Mouse (Mus musculus): ENCODE data around the gene Cd320. TPM values are rescaled to one million over a fixed set of nuclear protein-coding genes. Genes with fewer than 3 reads are reported as not detected.
A peak's percentile ranks its signal among the peaks of the same experiment; 100 is the strongest.

Gene Cd320
- total and polyA plus RNA-seq, 3 experiments = 45.6 to 48.5 TPM; not detected in 1

GRCm38 (mm10) chr17:33826850-33827249 is 16.0 kb upstream of the Cd320 start:
- Histone ChIP-seq H3K79me2 (ENCODE audit: control insufficient read depth, insufficient read depth, low read length, poor library complexity) (peaks cover 42% of the 10 kb centered on the region), H3K27ac (ENCODE audit: control insufficient read depth, low read depth, low read length) (no peak overlapping the region), H3K9me3 (replicated peaks; ENCODE audit: insufficient read depth, low read length) (no peaks in the 10 kb centered on the region), H3K4me1 (ENCODE audit: control insufficient read depth in 1 of 2, insufficient read depth in 2 of 2, low read length in 2 of 2) (peaks cover 0 to 11% of the 10 kb centered on the region in 2 experiments; a peak in 2 of 4 replicates), H3K36me3 (ENCODE audit: control insufficient read depth in 1 of 2, insufficient read depth in 2 of 2, low read length in 2 of 2) (peaks cover 23 to 27% of the 10 kb centered on the region in 2 experiments), H3K9ac (ENCODE audit: control insufficient read depth, low read depth, low read length, poor library complexity, severe bottlenecking) (no peak overlapping the region), H3K4me3 (ENCODE audit: control insufficient read depth in 1 of 2, insufficient read depth in 1 of 2, low read depth in 2 of 2, low read length in 2 of 2) (no peak overlapping the region), H3K27me3 (ENCODE audit: control insufficient read depth in 1 of 2, insufficient read depth in 2 of 2, low read length in 2 of 2) (no peaks in the 10 kb centered on the region)
- DNase-seq (ENCODE audit: low read depth, low spot score) = peak; percentile 85
- TF ChIP-seq RAD21 (IDR thresholded peaks at IDR 0.05; ENCODE audit: low read depth, low read length) (peak; percentile 75), GABPA (IDR thresholded peaks at IDR 0.05; ENCODE audit: low read depth, low read length) (no peak), SIN3A (IDR thresholded peaks at IDR 0.05; ENCODE audit: low read length) (peak; percentile 19; the same call in 1 of the 2 replicates), GATA1 (IDR thresholded peaks at IDR 0.05; ENCODE audit: low read depth, low read length) (0 out of 2 replicates have a peak, but pooled peaks have one; percentile 2), POLR2A (IDR thresholded peaks at IDR 0.05; ENCODE audit: control insufficient read depth in 1 of 2, insufficient read depth in 1 of 2, low read depth in 1 of 2, low read length in 2 of 2, poor library complexity in 1 of 2) (peak in 1 of 2 experiments; percentile 14; a peak in 1 of 4 replicates), HCFC1 (IDR thresholded peaks at IDR 0.05; ENCODE audit: low read depth, low read length) (0 out of 2 replicates have a peak, but pooled peaks have one; percentile 39), USF2 (IDR thresholded peaks at IDR 0.05; ENCODE audit: borderline replicate concordance in 1 of 2, insufficient read depth in 1 of 2, low read depth in 1 of 2, low read length in 2 of 2) (no peak), MAZ (IDR thresholded peaks at IDR 0.05; ENCODE audit: low read depth, low read length) (no peak), TAL1 (IDR thresholded peaks at IDR 0.05; ENCODE audit: low read length) (no peak), CTCF (IDR thresholded peaks at IDR 0.05 in 2 of 3, conservative IDR thresholded peaks at IDR 0.05 in 1 of 3; ENCODE audit: control insufficient read depth in 1 of 3, insufficient read depth in 1 of 3, low read depth in 2 of 3, low read length in 3 of 3, poor library complexity in 1 of 3, severe bottlenecking in 1 of 3) (peak; percentile 87 to 88 (median 87)), ZC3H11A (IDR thresholded peaks at IDR 0.05; ENCODE audit: low read depth, low read length) (peak; percentile 61), JUND (IDR thresholded peaks at IDR 0.05; ENCODE audit: low read depth, low read length) (no peak), MAFK (IDR thresholded peaks at IDR 0.05; ENCODE audit: borderline replicate concordance, low read depth, low read length) (no peak), ZMIZ1 (IDR thresholded peaks at IDR 0.05; ENCODE audit: low read depth, low read length) (no peak), SMC3 (IDR thresholded peaks at IDR 0.05; ENCODE audit: low read depth, low read length) (peak; percentile 68), POLR2AphosphoS2 (IDR thresholded peaks at IDR 0.05; ENCODE audit: low read length) (no peak)

GRCm38 (mm10) chr17:33828892-33829291 is 14.0 kb upstream of the Cd320 start:
- no peak for DNase-seq (ENCODE audit: low read depth, low spot score)
- TF ChIP-seq UBTF (IDR thresholded peaks at IDR 0.05; ENCODE audit: borderline replicate concordance, insufficient read depth, low read depth, low read length) (no peak), MEF2A (IDR thresholded peaks at IDR 0.05; ENCODE audit: extremely low read depth, insufficient replicate concordance, low read depth, low read length, poor library complexity, severe bottlenecking) (no peak), USF2 (IDR thresholded peaks at IDR 0.05; ENCODE audit: borderline replicate concordance in 1 of 2, insufficient read depth in 1 of 2, low read depth in 1 of 2, low read length in 2 of 2) (no peak), MYB (IDR thresholded peaks at IDR 0.05; ENCODE audit: low read depth, low read length) (no peak), ETS1 (IDR thresholded peaks at IDR 0.05; ENCODE audit: low read depth, low read length) (no peak), MAFK (IDR thresholded peaks at IDR 0.05; ENCODE audit: borderline replicate concordance, low read depth, low read length) (no peak), SIN3A (IDR thresholded peaks at IDR 0.05; ENCODE audit: low read length) (no peak), TAL1 (IDR thresholded peaks at IDR 0.05; ENCODE audit: low read length) (no peak), JUND (IDR thresholded peaks at IDR 0.05; ENCODE audit: low read depth, low read length) (no peak), NELFE (IDR thresholded peaks at IDR 0.05; ENCODE audit: low read depth, low read length) (no peak), MYC (IDR thresholded peaks at IDR 0.05; ENCODE audit: low read depth, low read length) (no peak), ZC3H11A (IDR thresholded peaks at IDR 0.05; ENCODE audit: low read depth, low read length) (no peak), KAT2A (conservative IDR thresholded peaks at IDR 0.05; ENCODE audit: low read depth, low read length) (no peak), ZMIZ1 (IDR thresholded peaks at IDR 0.05; ENCODE audit: low read depth, low read length) (no peak), ZNF384 (IDR thresholded peaks at IDR 0.05; ENCODE audit: low read depth, low read length) (no peak), GATA1 (IDR thresholded peaks at IDR 0.05; ENCODE audit: low read depth, low read length) (no peak), BHLHE40 (IDR thresholded peaks at IDR 0.05; ENCODE audit: borderline replicate concordance, low read depth, low read length) (no peak), E2F4 (IDR thresholded peaks at IDR 0.05; ENCODE audit: borderline replicate concordance, low read depth, low read length) (no peak)
- peaks cover 28% of the 10 kb centered on the region for H3K79me2 ChIP-seq (ENCODE audit: control insufficient read depth, insufficient read depth, low read length, poor library complexity)
- no peak overlapping the region for H3K4me3 ChIP-seq (ENCODE audit: control insufficient read depth in 1 of 2, insufficient read depth in 1 of 2, low read depth in 2 of 2, low read length in 2 of 2)
- no peaks in the 10 kb centered on the region for H3K27me3 ChIP-seq (ENCODE audit: control insufficient read depth in 1 of 2, insufficient read depth in 2 of 2, low read length in 2 of 2)
- H3K36me3 ChIP-seq (ENCODE audit: control insufficient read depth in 1 of 2, insufficient read depth in 2 of 2, low read length in 2 of 2) = peaks cover 11 to 13% of the 10 kb centered on the region in 2 experiments
- H3K9ac ChIP-seq (ENCODE audit: control insufficient read depth, low read depth, low read length, poor library complexity, severe bottlenecking) = no peak overlapping the region
- H3K4me1 ChIP-seq (ENCODE audit: control insufficient read depth in 1 of 2, insufficient read depth in 2 of 2, low read length in 2 of 2) = peaks cover 0 to 5% of the 10 kb centered on the region in 2 experiments; a peak in 2 of 4 replicates
- no peak overlapping the region for H3K27ac ChIP-seq (ENCODE audit: control insufficient read depth, low read depth, low read length)
- no peaks in the 10 kb centered on the region for H3K9me3 ChIP-seq (replicated peaks; ENCODE audit: insufficient read depth, low read length)

Measured in MEL (cell line).